Mouse (Mus musculus) left cerebral cortex, postnatal 25 days (tissue): ENCODE data around the gene Eif5a2. TPM values are rescaled to one million over a fixed set of nuclear protein-coding genes. Genes with fewer than 3 reads are reported as not detected.
"Not testable (repeated sequence)": the region's sequence is repeated elsewhere in the genome, so short reads cannot be mapped to it uniquely, and the experiment has no call there.

Experiments used
- DNase-seq, 2 experiments: peaks; one replicate each; pipeline ENCODE4 v3.0.0; 2022; ENCODE audit warnings: low spot score in 2 of 2, mixed read lengths in 1 of 2
- intact Hi-C: fragments of 180-260 bp; cut with DNase I; formaldehyde crosslinking; loops from one replicate; pipeline ENCODE4 v1.15.1; 2025
- total RNA-seq, 2 experiments: library from RNA; stranded (reverse); gene quantifications; 2 replicates each; pipeline ENCODE4 v1.2.3; 2021

The Eif5a2 gene
- total RNA-seq: 10 to 100 TPM; 29.8 TPM

DNA sequence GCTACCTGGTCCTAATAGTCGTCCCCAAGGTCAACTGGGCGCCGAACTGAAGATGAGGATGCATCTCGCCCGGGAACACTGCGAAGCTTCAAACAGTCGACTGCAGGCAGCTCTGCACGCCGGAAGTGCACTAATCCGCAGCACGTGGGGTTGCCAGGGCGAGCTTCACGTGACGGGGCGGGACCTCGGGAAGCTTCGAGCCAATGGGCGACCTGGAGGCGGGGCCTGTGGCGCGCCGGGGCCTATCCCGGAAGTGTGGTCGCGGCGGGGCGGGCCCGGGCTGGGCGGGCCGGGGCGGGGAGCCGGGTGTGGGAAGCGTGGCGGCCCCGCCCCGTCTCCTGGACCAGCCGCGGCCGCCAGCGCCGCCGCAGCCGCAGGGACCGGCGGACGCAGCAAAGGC lies at the start of gene Eif5a2:
TSS of gene Eif5a2 (plus strand) at position 283 of the 400 bp plus-strand sequence.
- DNase-seq: peak; percentile 93 to 95
- intact Hi-C loops: no loop called here

- intact Hi-C loops: no loop called here
- DNase-seq: no peak
Observed at GRCm38 (mm10) chr3:28734712-28735111, 46.4 kb upstream of the Eif5a2 start.

GRCm38 (mm10) chr3:28736981-28737380 lies 44.1 kb upstream of the Eif5a2 start:
- intact Hi-C loops: no loop called here
- DNase-seq: no peak

GRCm38 (mm10) chr3:28740353-28740752 lies 40.7 kb upstream of the Eif5a2 start:
- intact Hi-C loops: no loop called here
- DNase-seq: no peak

DNA sequence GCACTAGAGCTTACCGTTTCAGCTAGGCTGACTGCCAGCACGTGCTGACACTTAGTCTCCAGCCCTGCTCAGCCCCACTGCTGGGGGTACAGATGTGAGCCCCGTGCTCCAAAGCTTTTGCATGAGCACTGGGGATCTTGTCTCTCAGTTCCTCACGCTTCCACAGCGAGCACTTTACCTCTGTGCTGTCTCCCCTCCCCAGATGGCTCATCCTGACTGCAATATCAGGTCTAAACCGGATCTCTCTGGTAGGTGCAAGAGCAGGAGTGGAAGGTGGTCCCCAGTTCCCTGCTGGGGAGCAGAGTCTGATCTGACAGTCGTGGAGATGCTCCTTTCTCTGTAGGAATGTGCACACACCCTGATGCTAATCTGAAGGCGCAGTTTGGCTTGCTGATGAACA lies 37.8 kb upstream of the Eif5a2 start:
- DNase-seq: no peak
- intact Hi-C loops: no loop called here

GRCm38 (mm10) chr3:28745835-28746483 lies 35.1 kb upstream of the Eif5a2 start:
- intact Hi-C loops: loop anchor here (1.0 to 5.0 kb wide), 3 partner anchors 64 to 581 kb away; no protein-coding TSS in a partner anchor
- DNase-seq: peak; percentile 79 to 91

GRCm38 (mm10) chr3:28748151-28748550 lies 32.9 kb upstream of the Eif5a2 start:
- no peak for DNase-seq
- intact Hi-C loops: loop anchor here (5.0 kb wide), 2 partner anchors 66 to 186 kb away; no protein-coding TSS in a partner anchor

- intact Hi-C loops: loop anchor here (5.0 kb wide), 2 partner anchors 67 to 187 kb away; no protein-coding TSS in a partner anchor
- DNase-seq: no peak
Observed at GRCm38 (mm10) chr3:28748956-28749355, 32.1 kb upstream of the Eif5a2 start.

DNA sequence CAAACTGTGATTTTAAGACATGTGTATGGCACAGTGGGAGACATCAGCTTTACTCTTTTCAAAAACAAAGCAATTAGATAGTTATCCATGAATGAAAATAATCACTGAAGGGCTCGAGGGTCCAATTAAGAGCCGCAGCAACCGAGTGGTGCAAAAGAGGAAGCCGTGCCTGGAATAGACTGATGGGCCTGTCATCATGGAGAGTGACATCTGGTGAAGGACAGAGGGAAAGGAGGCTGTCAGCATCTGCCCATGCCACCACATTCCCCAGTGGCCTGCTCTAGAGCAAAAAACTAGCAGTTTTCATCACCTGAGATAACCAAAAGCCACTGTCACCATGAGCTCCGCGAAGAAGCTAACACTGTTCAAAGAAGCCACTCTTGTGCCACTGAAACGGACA lies 25.6 kb upstream of the Eif5a2 start:
- DNase-seq: no peak
- intact Hi-C loops: no loop called here

GRCm38 (mm10) chr3:28761225-28761789 lies 19.8 kb upstream of the Eif5a2 start:
- no peak for DNase-seq
- intact Hi-C loops: no loop called here

DNA sequence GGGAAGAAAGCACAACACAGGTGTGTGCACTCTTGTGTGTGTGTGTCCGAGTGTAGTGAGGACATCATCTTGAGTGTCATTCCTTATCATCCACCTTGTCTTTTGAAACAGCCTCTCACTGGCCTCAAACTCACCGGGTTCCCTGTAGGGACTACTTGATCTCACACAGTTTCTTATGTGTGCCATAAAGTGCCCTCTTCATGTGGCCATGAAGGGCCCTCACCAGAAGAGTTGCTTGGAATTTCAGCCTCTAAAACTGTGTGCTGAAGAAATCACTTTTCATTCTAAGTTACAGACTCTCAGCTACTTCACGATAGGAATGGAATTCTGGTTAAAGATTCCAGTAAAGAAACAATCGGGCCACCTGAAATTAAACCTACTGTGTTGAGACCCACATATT lies 14.1 kb upstream of the Eif5a2 start:
- intact Hi-C loops: no loop called here

GRCm38 (mm10) chr3:28768222-28768621 lies 12.9 kb upstream of the Eif5a2 start:
- intact Hi-C loops: no loop called here

More for the DNA sequence above, 14.1 kb upstream of the Eif5a2 start:
- no peak for DNase-seq

GRCm38 (mm10) chr3:28772919-28773318 lies 8.2 kb upstream of the Eif5a2 start:
- intact Hi-C loops, DNase-seq: not testable (repeated sequence)

More at GRCm38 (mm10) chr3:28768222-28768621, 12.9 kb upstream of the Eif5a2 start:
- no peak for DNase-seq

GRCm38 (mm10) chr3:28775361-28775760 lies 5.7 kb upstream of the Eif5a2 start:
- intact Hi-C loops: no loop called here
- no peak for DNase-seq

GRCm38 (mm10) chr3:28775958-28776357 lies 5.1 kb upstream of the Eif5a2 start:
- intact Hi-C loops: no loop called here
- no peak for DNase-seq

- intact Hi-C loops: no loop called here
- DNase-seq: no peak
Observed at GRCm38 (mm10) chr3:28776491-28776890, 4.6 kb upstream of the Eif5a2 start.

DNA sequence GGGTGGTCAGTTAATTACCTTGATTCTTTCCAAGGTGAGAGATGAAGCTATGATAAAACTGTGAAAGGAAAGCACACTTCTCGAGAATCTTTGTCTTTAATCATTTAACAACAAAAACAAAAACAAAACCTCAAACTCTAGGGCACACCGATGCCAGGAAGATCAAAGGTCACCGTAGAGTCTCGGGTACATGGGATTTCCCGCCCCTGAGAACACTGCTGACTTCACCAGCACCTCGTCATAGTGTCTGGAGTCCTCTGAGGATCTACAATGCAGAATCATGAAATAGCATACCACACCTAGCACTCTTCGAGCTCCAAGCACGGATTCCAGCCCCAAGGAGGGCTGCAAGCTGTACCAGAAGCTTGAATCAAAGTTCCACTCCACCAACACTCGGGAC lies 565 bp upstream of the Eif5a2 start:
- intact Hi-C loops: no loop called here
- DNase-seq: no peak

DNA sequence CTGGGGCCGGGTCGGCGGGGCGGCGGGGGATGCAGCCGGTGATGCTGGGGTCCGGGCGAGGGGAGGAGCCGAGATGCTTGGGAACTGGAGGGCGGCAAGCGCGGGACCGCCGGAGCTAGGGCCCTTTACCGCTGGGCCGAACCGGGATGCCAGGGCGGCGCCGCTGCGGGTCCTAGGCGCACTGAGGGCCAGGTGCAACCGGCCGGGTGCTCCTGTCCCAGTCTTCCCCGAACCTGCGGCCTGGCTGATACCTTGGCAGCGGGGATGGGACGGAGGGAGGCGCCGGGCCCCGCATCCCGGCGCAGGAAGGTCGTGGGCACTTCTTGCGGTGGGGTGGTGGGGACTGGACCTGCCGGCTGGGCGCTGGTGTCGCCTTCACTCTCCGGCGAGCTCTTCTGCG lies 346 bp downstream of the Eif5a2 start:
- no peak for DNase-seq
- intact Hi-C loops: no loop called here

DNA sequence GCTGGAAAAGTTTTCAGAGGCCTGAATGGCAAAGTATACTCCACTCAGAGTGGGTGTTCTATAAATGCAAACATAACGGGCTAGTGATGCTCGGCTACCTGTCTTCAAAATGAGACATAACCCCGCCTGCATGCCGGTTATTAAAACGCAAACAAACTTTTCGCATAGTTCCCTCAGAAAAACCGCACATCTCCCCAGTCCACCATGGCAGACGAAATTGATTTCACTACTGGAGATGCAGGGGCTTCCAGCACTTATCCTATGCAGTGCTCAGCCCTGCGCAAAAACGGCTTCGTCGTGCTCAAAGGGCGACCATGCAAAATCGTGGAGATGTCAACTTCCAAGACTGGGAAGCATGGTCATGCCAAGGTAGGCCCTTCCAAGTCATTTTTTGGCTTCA lies 772 bp downstream of the Eif5a2 start:
- intact Hi-C loops: no loop called here
- peak in 1 of 2 experiments; percentile 2 for DNase-seq

DNA sequence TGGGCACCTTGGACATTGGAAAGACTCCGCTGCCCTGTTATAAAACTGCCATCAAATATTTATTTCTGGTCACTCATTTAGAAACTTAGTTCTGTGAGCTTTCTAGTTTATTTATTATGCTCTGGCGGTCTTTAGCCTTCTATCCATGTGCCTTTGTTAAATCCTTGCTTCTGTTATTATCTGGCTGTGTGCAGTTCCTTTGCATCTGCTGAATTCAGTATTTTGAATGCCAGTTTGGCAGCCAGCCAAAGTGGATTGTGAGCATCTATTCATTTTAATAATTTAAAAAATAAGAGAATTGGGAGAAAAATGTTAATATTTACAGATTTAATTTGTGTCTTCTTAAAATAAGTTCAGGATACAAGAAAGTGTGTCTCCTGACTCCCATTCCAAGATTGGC lies 3.1 kb downstream of the Eif5a2 start:
- DNase-seq: peak in 1 of 2 experiments; percentile 8
- intact Hi-C loops: no loop called here

GRCm38 (mm10) chr3:28794835-28795234 lies 13.8 kb downstream of the Eif5a2 start:
- intact Hi-C loops: no loop called here
- DNase-seq: no peak
